Mouse (Mus musculus) embryonic facial prominence, embryonic 11.5 days (tissue): ENCODE data around the gene Patj. TPM values are rescaled to one million over a fixed set of nuclear protein-coding genes. Genes with fewer than 3 reads are reported as not detected.

Experiments used
- ATAC-seq: fragments of 200-750 bp; cut with Nextera tagmentation; replicated peaks from 2 replicates; pipeline ENCODE4 v1.8.0; 2017; ENCODE audit warnings: low read depth; ENCODE audit not compliant: insufficient number of reproducible peaks, low FRiP score, low TSS enrichment
- DNase-seq: peaks from one replicate; pipeline ENCODE4 v3.0.0-alpha.2; 2015; ENCODE audit warnings: low spot score
- H3K27ac ChIP-seq: fragments of 300-500 bp; sonication (generic); replicated peaks from 2 replicates; pipeline ENCODE4 v1.5.1; 2014; ENCODE audit warnings: mild to moderate bottlenecking, low read depth, low read length, control low read depth
- H3K27me3 ChIP-seq: fragments of 300-500 bp; sonication (generic); 2 replicates; pipeline ENCODE4 v1.6.1; 2014; ENCODE audit warnings: mild to moderate bottlenecking, low read length, moderate library complexity, mixed read lengths; ENCODE audit not compliant: control insufficient read depth, insufficient read depth
- H3K36me3 ChIP-seq: fragments of 300-500 bp; sonication (generic); replicated peaks from 2 replicates; pipeline ENCODE4 v1.6.1; 2014; ENCODE audit warnings: low read depth, mild to moderate bottlenecking, low read length, moderate library complexity, mixed read lengths; ENCODE audit not compliant: control insufficient read depth, insufficient read depth
- H3K4me1 ChIP-seq: fragments of 300-500 bp; sonication (generic); 2 replicates; pipeline ENCODE4 v1.6.1; 2014; ENCODE audit warnings: low read length, mixed read lengths; ENCODE audit not compliant: control insufficient read depth, insufficient read depth
- H3K4me2 ChIP-seq: fragments of 300-500 bp; sonication (generic); 2 replicates; pipeline ENCODE4 v1.6.1; 2014; ENCODE audit warnings: low read depth, mild to moderate bottlenecking, control low read depth, low read length, moderate library complexity
- H3K4me3 ChIP-seq: fragments of 300-500 bp; sonication (generic); 2 replicates; pipeline ENCODE4 v1.5.1; 2014; ENCODE audit warnings: low read depth, low read length, control low read depth
- H3K9ac ChIP-seq: fragments of 300-500 bp; sonication (generic); replicated peaks from 2 replicates; pipeline ENCODE4 v1.6.1; 2014; ENCODE audit warnings: mild to moderate bottlenecking, control low read depth, low read length
- H3K9me3 ChIP-seq: fragments of 300-500 bp; sonication (generic); replicated peaks from 2 replicates; pipeline ENCODE4 v1.6.1; 2016; ENCODE audit warnings: mild to moderate bottlenecking, low read length, inconsistent platforms, mixed read lengths; ENCODE audit not compliant: control insufficient read depth
- WGBS: fragments of 180-500 bp; shearing (Covaris S2); extraction: QIAGEN DNeasy Blood & Tissue Kit; methylation state at CpG from one replicate; pipeline ENCODE4 v1.1.7; 2014; 5-methylcytosine and 5-hydroxymethylcytosine counted together
- polyA plus RNA-seq: library from polyadenylated mRNA; unstranded; fragments of >200 nt; fragmentation: Nextera tagmentation; extraction: Ambion mirVana; gene quantifications from 2 replicates; pipeline ENCODE4 v1.2.1, GENCODE M21; 2014

Gene Patj
- polyA plus RNA-seq, 1 experiment from 2014 or later: 13.2 TPM

DNA sequence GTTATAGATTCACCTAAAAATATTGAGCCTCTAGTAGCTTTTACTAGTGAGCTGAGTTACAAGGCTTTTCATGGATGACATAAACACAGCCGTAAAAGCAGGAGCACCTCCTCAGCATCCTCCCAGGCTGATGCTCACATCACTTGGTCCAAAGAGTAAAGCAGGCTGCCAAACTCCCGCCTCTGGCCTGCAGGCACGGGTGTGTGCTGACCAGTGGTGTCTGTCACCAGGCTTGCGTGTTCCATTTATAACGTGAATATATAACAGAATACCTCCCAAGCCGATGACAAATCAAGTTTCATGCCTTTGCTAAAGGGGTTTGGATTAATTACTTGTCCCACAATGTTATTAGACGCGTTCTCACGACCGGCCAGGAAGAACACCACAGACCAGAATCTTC lies 128.9 kb downstream of the Patj start:
- ATAC-seq: no peak
- 90% methylated on average over 10 of the region's 10 CpGs for WGBS

DNA sequence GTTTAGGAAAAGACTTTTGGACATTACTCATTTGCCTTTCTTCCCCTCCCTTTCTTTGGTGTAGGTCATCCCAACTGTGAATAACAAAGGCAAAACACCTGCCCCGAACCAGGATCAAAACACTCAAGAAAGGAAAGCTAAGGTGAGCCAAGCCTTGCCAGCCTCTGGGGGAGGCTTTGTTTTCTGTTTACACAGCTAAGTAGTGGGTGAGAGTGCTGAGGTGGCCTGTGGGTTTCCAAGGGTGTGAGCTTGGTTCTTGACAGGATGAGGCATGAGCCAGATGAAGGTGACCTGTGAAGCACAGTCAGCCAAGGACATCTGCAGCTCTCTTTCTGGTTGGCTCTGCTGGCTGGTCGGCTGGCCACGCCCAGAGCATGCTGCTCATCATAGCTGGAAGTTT lies 139.9 kb downstream of the Patj start:
- Histone ChIP-seq H3K4me2 (no peak overlapping the region), H3K27ac (no peak overlapping the region), H3K36me3 (no peaks in the 10 kb centered on the region), H3K4me3 (no peak overlapping the region), H3K27me3 (no peaks in the 10 kb centered on the region), H3K4me1 (no peaks in the 10 kb centered on the region), H3K9me3 (no peaks in the 10 kb centered on the region), H3K9ac (no peak overlapping the region)
- ATAC-seq (no peak), DNase-seq (no peak)
- 92% methylated on average over 3 of the region's 3 CpGs for WGBS

More for the DNA sequence above, 128.9 kb downstream of the Patj start:
- H3K9ac ChIP-seq: no peak overlapping the region
- H3K4me3 ChIP-seq: no peak overlapping the region
- no peaks in the 10 kb centered on the region for H3K4me1 ChIP-seq
- H3K27ac ChIP-seq: no peak overlapping the region
- H3K9me3 ChIP-seq: no peaks in the 10 kb centered on the region
- H3K27me3 ChIP-seq: no peaks in the 10 kb centered on the region
- DNase-seq: no peak
- H3K36me3 ChIP-seq: no peaks in the 10 kb centered on the region
- H3K4me2 ChIP-seq: no peak overlapping the region

DNA sequence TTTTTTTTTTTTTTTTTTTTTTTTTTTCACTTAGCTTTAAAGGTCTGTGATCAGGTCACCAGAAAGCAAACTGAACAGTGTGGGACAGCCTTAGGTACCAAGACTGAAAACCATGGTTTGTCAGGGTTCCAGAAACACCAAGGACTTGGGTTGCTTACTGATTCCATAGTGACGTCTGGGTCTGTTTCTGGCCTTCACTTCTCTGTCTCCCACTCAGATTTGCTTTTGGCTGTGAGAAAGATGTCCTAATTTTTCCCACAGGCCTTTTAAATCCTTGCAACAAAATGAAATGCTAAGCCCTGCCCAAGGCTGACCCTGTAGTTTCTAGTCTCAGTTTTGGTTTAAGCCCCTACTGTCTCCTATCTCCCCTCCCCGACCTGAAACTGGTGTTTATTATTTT lies 146.0 kb downstream of the Patj start:
- Histone ChIP-seq H3K4me3 (no peak overlapping the region), H3K36me3 (no peaks in the 10 kb centered on the region), H3K4me1 (no peaks in the 10 kb centered on the region), H3K27me3 (no peaks in the 10 kb centered on the region), H3K27ac (no peak overlapping the region), H3K9me3 (no peaks in the 10 kb centered on the region), H3K9ac (no peak overlapping the region), H3K4me2 (no peak overlapping the region)
- no peak for DNase-seq
- 75% methylated on average over 2 of the region's 2 CpGs for WGBS
- ATAC-seq: no peak

DNA sequence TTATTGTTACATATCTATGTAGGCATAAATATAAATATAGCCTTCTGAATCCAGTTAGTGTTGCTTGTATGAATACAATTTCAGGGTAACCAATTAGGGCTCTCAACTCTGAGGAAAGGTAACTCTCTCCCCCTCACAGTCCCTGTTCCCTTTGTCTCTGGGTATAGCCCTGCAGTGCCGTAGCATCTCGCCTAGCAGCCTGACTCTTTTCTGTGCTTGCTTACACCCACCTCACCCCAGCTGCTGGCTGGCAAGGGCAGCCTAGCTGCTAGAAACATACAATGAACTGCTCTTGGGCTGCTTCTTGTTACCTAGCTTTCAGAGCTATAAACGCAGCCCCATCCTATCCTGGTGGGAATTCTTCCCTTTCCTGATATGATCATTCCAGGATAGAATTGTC lies 147.4 kb downstream of the Patj start:
- Histone ChIP-seq H3K4me1 (no peaks in the 10 kb centered on the region), H3K27me3 (no peaks in the 10 kb centered on the region), H3K9me3 (no peaks in the 10 kb centered on the region), H3K36me3 (no peaks in the 10 kb centered on the region), H3K4me3 (no peak overlapping the region), H3K9ac (no peak overlapping the region), H3K27ac (no peak overlapping the region), H3K4me2 (no peak overlapping the region)
- DNase-seq: no peak
- 79% methylated on average over 3 of the region's 3 CpGs for WGBS
- ATAC-seq: no peak

DNA sequence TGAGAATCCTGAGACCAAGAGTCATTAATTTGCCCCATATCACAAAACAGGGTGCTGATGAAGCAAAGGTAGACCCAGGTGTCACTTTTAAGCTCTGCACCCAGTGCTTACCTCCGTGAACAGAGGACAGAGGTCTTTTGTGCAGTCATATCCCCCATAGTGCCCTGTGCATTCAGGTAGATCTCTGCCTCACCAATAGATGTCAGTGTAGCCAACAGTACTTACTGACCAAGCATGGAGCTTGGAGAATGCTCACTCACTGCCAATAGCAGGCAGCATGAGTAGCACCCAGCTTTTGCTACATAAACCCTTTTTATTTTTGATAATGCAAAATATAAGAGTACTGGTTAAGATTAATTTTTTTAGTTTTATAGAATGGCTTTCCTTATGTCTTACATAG lies 149.8 kb downstream of the Patj start:
- Histone ChIP-seq H3K9me3 (no peaks in the 10 kb centered on the region), H3K9ac (no peak overlapping the region), H3K36me3 (no peaks in the 10 kb centered on the region), H3K27me3 (no peaks in the 10 kb centered on the region), H3K4me3 (no peak overlapping the region), H3K4me1 (no peaks in the 10 kb centered on the region), H3K4me2 (no peak overlapping the region), H3K27ac (no peak overlapping the region)
- WGBS: 25% methylated on average over 1 of the region's 1 CpGs
- ATAC-seq (no peak), DNase-seq (peak; percentile 53)

DNA sequence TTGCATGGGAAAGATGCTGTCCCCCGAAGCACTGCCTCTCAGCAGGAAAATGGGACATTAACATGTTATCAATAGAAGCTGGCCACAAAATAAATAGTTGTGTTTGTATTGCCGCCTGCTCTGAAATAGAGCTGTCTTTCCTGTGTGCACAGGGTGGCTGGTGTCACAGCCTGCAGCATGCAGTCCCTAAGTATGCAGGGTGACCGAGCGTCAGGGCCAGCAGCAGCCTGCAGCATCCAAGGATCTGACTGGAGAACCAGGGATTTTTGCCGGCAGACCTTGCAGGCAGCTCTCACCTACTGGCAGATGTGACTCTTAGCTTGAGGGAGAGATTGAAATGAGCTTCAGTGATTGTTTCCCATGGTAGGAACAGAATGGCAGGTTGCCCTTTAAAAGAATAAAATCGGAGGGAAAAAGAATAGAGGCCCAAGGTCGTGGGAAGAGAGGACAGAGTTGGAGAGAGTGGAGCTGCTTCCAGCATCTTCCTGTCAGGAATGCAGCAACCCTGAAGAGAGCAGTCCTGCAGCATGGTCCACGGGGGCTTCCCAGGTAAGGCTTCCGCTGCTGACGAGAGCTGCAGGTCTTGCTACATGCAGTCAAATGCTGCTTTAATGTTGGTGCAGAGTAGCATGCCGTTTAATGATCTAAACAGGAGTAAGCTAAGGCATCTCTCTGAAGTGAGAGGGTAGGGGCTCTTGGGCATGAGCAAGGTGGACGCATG lies 151.0 kb downstream of the Patj start:
- ATAC-seq: no peak
- DNase-seq: no peak
- Histone ChIP-seq H3K4me2 (no peak overlapping the region), H3K27me3 (no peaks in the 10 kb centered on the region), H3K4me3 (no peak overlapping the region), H3K27ac (no peak overlapping the region), H3K9me3 (no peaks in the 10 kb centered on the region), H3K36me3 (no peaks in the 10 kb centered on the region), H3K4me1 (no peaks in the 10 kb centered on the region), H3K9ac (no peak overlapping the region)
- WGBS: 60% methylated on average over 12 of the region's 12 CpGs

DNA sequence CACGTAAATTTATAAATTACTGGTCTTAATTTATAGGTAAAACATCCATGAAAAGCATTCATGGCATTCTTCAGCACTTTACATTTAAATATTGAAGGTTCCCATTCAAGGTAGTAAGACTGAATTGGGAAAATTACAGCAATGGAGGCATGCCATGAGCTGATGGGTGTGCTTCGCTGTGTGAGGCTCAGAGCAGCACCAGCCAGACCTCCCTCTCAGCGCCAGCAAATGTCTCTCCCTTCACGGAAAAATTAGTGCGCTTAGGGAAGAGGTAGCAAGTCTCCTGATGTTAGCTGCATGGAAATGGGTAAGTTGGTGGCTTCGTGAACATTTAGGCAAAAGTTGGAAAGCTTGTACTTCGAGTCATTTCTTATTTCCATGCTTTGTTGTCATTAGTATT lies 153.9 kb downstream of the Patj start:
- no peak overlapping the region for H3K27ac ChIP-seq
- no peak overlapping the region for H3K4me3 ChIP-seq
- H3K27me3 ChIP-seq: no peaks in the 10 kb centered on the region
- WGBS: 86% methylated on average over 7 of the region's 7 CpGs
- H3K4me1 ChIP-seq: no peaks in the 10 kb centered on the region
- no peak for DNase-seq
- ATAC-seq: no peak
- H3K36me3 ChIP-seq: no peaks in the 10 kb centered on the region
- no peak overlapping the region for H3K9ac ChIP-seq
- H3K9me3 ChIP-seq: no peaks in the 10 kb centered on the region
- H3K4me2 ChIP-seq: no peak overlapping the region

DNA sequence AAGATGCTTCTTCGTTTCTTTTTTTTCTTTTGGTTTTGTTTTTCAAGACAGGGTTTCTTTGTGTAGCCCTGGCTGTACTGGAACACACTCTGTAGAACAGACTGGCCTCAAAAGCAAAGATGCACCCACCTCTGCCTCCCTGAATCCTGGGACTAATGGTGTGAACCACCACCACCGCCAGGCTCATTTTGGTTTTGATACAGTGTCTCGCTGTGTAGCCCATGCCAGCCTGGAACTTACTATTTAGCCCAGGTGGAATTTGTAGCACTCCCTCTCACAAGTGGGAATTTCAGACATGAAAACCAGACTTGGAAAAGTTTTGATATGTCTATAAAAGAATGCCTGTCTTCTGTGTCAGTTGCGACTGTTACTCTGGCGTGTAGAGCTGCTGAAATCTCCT lies 154.5 kb downstream of the Patj start:
- no peak overlapping the region for H3K4me2 ChIP-seq
- H3K4me3 ChIP-seq: no peak overlapping the region
- ATAC-seq (no peak), DNase-seq (no peak)
- no peak overlapping the region for H3K27ac ChIP-seq
- WGBS: 94% methylated on average over 5 of the region's 5 CpGs
- no peaks in the 10 kb centered on the region for H3K9me3 ChIP-seq
- H3K27me3 ChIP-seq: no peaks in the 10 kb centered on the region
- no peak overlapping the region for H3K9ac ChIP-seq
- no peaks in the 10 kb centered on the region for H3K36me3 ChIP-seq
- H3K4me1 ChIP-seq: no peaks in the 10 kb centered on the region
